Mouse (Mus musculus): ENCODE results near the gene Iqsec2. TPM values are rescaled to one million over a fixed set of nuclear protein-coding genes. Genes with fewer than 3 reads are reported as not detected.

Iqsec2 gene
- total RNA-seq (2014; fragmentation: Nextera tagmentation) (0.62 and 1.6 TPM in 2 replicates), total RNA-seq (2017) (1.6 and 2.2 TPM in 2 replicates)

DNA sequence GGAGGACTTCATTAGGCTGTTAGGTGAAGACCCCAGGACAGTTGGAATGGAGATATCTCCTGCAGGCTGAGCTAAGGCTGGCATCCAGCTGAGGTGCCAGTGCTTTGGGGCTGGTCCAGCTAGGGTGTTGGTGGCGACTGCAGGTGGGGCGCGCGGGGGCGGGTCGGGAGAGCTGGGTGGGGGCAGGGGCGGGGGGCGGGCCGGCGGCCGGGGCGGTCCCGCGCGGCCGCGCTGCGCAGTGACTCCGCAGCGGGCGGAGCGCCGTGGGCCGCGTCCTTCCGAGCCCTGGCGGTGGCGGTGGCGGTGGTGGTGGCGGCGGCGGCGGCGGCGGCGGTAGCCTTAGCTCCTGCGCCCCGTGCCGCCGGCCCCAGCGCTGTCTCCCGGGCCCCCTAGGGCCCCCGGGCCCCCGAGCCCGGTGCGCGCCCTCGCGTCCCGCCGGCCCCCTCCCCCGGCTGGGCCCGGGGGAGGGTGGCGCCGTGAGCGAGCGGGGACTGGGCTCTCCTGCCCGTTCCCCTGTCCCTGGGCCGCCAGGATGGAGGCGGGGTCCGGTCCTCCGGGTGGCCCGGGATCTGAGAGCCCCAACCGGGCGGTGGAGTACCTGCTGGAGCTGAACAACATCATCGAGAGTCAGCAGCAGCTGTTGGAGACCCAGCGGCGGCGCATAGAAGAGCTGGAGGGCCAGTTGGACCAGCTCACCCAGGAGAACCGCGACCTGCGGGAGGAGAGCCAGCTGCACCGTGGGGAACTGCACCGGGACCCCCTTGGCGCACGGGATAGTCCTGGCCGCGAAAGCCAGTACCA is at the start of gene Iqsec2:
TSS of gene Iqsec2 (plus strand) at position 328 of the 801 bp plus-strand sequence.
- ATAC-seq (replicated peaks; ENCODE audit: low FRiP score, low TSS enrichment, poor library complexity, severe bottlenecking) = 0 out of 2 replicates have a peak, but pooled peaks have one; percentile 25

DNA sequence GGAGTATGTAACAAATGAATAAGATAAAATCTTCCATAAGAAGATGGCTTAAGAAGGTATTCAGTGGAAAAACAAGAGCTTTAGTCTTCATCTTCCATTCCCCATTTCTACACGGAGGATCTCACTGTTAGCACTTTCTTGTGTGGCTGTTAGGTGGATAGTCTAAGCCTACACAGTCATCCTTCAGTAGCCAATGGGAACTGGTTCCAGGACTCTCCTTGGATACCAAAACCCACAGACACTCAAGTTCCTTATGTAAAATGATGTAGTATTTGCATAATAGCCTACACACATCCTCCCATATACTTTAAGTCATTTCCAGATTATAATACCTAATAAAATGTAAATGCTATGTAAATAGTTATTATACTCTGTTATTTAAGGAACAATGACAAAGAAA is 46.5 kb upstream of the Iqsec2 start:
- no peak for ATAC-seq (replicated peaks; ENCODE audit: low FRiP score, low TSS enrichment, poor library complexity, severe bottlenecking)

DNA sequence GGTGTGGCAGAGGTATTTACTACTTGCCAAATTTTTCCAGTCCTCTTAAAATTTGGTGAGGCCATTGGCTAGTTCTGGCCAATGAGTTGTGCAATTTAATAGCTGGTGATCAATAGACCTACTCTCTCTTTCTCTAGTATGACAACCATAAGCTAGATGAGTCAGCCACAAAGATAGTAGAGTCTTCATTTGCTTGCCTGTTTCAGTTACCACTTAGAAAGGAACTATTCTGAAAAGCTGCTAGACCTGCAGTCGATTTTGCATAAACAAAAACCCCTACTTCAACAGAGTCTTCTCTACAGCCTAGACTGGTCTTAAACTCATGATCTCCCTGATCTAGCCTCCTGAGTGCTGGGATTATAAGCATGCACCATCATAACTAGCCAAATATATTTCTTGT is 22.4 kb upstream of the Iqsec2 start:
- ATAC-seq (replicated peaks; ENCODE audit: low FRiP score, low TSS enrichment, poor library complexity, severe bottlenecking) = no peak

- no peak for ATAC-seq (replicated peaks; ENCODE audit: low FRiP score, low TSS enrichment, poor library complexity, severe bottlenecking)
These were observed 13.3 kb upstream of the Iqsec2 start for GRCm38 (mm10) chrX:152130777-152131176.

- no peak for ATAC-seq (replicated peaks; ENCODE audit: low FRiP score, low TSS enrichment, poor library complexity, severe bottlenecking)
These were observed 12.0 kb upstream of the Iqsec2 start for GRCm38 (mm10) chrX:152132029-152132428.

DNA sequence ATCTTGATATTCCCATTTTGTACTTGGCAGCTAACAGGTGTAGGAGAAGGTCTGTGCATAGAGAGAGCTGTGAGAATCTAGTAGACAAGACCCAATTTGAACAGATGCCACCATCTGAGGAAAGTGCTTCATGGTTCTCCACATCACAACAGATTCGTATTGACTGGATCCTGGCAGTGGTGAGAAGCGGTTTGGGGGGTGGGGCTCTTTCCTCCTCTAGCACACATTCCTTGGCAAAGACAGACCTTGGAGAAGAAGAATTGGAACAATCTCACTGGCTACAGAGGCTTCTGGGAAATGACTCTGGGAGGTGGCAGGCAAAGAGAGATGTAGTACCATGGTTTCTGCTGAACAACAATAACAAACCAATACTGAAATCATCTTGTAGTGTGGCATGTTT is 8.9 kb upstream of the Iqsec2 start:
- ATAC-seq (replicated peaks; ENCODE audit: low FRiP score, low TSS enrichment, poor library complexity, severe bottlenecking) = no peak

DNA sequence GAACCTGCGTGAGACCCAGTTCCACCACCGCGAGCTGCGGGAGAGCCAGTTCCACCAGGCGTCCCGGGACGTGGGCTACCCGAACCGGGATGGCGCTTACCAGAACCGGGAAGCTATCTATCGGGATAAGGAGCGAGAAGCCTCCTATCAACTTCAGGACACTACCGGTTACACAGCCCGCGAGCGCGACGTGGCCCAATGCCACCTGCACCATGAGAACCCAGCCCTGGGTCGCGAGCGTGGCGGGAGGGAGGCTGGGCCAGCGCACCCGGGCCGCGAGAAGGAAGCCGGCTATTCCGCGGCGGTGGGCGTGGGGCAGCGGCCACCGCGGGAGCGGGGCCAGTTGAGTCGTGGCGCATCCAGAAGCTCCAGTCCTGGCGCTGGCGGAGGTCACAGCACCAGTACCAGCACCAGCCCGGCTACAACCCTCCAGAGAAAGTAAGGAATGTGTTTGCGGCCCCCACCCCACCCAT is 710 bp downstream of the Iqsec2 start:
- no peak for ATAC-seq (replicated peaks; ENCODE audit: low FRiP score, low TSS enrichment, poor library complexity, severe bottlenecking)

DNA sequence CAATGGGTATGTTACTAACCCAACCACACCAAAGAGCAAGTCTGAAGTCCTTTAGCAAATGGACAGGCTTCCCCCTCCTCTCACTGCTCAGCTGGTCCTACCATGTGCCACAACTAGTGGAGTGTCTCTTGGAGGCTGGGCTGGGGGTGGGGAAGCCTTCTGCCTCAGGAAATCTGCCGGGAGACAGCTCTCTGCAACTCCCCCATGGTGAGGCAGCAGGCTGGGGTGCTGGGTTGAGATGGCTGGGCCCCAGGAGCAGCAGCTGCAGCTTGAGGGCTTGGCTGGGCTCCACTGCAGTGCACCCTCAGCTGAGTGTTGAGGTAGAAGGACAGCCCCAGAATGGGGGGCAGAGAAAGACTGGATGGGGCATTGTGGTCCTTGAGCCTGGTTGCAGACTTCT is 2.1 kb downstream of the Iqsec2 start:
- ATAC-seq (replicated peaks; ENCODE audit: low FRiP score, low TSS enrichment, poor library complexity, severe bottlenecking) = no peak

- ATAC-seq (replicated peaks; ENCODE audit: low FRiP score, low TSS enrichment, poor library complexity, severe bottlenecking) = no peak
These were observed 2.6 kb downstream of the Iqsec2 start for GRCm38 (mm10) chrX:152146691-152147090.

DNA sequence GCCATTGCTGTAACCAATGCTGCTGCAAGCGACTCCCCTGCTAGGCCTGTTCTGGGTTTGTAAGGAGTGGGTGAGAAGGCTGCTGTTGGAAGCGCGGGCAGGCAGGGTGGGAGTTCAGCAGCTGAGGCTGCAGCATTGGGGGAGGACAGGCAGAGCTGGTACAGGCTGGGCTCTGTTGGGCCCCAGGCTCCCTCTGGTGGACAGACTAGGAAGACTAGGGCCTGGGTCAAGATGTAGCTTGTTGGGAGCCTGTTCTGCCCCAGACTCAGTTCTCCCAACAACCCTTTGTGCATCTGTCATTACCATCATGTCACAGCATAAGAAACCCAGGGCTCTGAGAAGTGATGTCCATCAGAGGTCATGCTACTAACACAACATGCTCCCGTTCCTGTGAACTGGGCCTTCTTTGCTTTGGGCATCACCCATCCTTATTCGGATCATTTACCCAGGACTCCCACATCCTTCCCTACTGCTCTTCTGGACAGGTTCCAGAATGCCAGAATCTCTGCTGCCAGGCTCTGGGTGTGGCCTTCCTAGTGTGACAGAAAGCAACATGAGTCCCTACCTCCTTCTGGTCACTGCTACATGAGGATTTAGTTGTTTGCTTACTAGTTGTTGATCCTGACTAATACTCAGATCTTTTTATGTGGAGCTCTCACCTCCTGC is 3.5 kb downstream of the Iqsec2 start:
- peak; percentile 93 for ATAC-seq (replicated peaks; ENCODE audit: low FRiP score, low TSS enrichment, poor library complexity, severe bottlenecking)

DNA sequence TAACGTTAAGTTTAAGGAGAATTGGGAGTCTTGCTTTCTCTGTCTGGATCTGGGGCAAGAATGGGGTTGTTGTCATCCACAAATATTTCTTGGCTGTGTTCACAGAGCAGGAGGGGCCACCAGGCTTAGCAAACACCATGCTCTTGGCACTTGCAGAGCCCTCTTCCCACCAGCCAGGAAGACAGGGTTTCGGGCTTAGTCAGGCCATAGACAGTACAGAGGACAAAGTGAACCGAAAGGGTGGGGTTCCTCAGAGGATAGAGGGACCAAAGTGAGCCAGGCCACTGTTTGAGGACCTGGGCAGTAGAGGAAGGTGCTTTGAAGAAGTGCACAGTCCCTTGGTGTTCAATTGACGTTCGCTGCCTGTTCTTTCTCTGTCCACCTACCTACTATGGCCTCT is 4.6 kb downstream of the Iqsec2 start:
- ATAC-seq (replicated peaks; ENCODE audit: low FRiP score, low TSS enrichment, poor library complexity, severe bottlenecking) = no peak

GRCm38 (mm10) chrX:152151709-152152108 is 7.6 kb downstream of the Iqsec2 start:
- peak; percentile 78; the same call in 1 of the 2 replicates for ATAC-seq (replicated peaks; ENCODE audit: low FRiP score, low TSS enrichment, poor library complexity, severe bottlenecking)

- no peak for ATAC-seq (replicated peaks; ENCODE audit: low FRiP score, low TSS enrichment, poor library complexity, severe bottlenecking)
These were observed 14.2 kb downstream of the Iqsec2 start for GRCm38 (mm10) chrX:152158294-152158693.

- ATAC-seq (replicated peaks; ENCODE audit: low FRiP score, low TSS enrichment, poor library complexity, severe bottlenecking) = no peak
These were observed 17.3 kb downstream of the Iqsec2 start for GRCm38 (mm10) chrX:152161404-152161803.

DNA sequence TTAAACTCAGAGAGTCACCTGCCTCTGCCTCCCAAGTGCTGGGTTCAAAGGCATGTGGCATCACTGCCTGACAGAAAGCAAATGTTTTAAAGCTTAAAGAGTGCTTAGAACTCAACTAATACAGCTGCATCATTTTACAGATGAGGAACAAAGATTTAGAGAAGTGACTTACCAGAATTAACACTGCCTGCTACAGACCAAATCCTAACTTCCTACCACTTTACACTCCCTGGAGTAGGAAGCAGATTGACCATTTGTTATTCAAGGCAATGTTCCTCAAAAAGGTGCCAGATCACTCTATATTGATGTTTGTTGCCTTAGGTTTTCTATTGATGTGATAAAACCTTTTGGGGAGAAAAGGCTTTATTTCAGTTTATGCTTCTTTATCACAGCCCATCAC is 20.0 kb downstream of the Iqsec2 start:
- ATAC-seq (replicated peaks; ENCODE audit: low FRiP score, low TSS enrichment, poor library complexity, severe bottlenecking) = no peak

- ATAC-seq (replicated peaks; ENCODE audit: low FRiP score, low TSS enrichment, poor library complexity, severe bottlenecking) = no peak
These were observed 22.1 kb downstream of the Iqsec2 start for GRCm38 (mm10) chrX:152166161-152166560.

- ATAC-seq (replicated peaks; ENCODE audit: low FRiP score, low TSS enrichment, poor library complexity, severe bottlenecking) = no peak
These were observed 24.5 kb downstream of the Iqsec2 start for GRCm38 (mm10) chrX:152168521-152168920.

DNA sequence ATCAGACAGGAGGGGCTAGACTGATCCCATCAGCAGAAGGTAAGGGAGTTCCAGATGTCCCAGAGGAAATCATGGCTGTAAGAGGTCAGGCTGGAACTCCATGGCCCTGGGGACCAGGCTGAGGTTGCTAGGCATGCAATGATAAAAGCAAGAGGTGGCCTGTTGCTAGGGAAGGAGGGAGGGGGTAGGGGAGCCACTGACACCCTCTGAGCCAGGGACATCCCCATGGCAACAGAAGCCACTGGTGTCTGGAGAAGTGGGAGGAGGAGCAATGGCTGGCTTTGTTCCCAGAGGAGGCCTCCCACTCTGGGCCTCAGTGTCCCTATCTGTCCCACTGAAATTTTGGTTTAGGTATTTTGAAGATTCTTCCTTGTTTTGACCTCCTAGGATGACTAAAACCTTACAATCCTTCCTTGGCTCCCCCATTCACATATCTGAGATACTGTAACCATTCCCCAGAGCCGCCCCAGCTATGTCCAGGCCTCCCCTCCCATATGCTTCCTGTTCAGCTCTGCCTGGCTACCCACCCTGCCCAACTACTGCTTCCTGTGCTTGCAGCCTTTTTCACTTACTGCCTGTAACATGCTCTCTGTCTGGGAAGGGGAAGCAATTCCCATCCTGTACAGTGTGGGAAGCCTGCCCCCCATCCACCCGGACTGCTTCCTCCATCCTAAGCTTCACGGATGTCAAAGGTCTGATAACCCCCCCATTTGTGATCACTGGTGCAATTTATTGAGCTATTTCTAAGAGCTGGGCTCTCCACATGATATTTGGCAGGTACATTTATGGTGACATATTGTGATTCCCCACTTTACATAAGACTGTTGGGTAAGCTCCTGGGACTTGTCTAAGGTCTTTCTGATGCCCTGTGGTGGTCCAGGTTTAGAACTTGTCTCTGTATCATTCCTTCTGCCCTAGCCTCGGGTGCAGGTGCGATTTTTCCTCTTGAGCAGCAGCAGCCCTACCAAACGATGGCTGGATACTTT is 27.3 kb downstream of the Iqsec2 start:
- no peak for ATAC-seq (replicated peaks; ENCODE audit: low FRiP score, low TSS enrichment, poor library complexity, severe bottlenecking)

DNA sequence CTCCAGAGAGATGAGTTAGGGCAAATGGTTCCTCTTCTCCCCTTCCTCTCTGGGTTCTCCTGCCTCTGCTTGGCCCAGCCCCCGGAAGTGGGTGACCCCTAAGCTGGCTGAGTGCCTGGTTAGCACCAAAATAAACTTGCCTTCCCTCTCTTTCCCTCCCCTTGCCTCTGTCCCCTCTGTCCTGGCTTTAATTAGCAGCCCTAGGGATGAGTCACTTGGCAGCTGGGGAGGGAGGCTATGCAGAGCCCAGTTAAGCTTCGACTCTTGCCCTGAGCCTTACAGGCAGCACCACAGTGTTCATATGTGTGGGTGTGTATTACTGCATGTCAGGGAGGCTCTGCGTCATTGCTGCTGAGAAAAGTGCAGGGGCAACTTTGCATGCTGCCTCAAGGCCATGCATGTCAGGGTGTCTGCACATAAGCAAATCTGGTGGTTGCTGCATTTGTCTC is 28.4 kb downstream of the Iqsec2 start:
- no peak for ATAC-seq (replicated peaks; ENCODE audit: low FRiP score, low TSS enrichment, poor library complexity, severe bottlenecking)
